Mouse (Mus musculus) ES-Bruce4 (cell line): ENCODE results near the gene Arih2. TPM values are rescaled to one million over a fixed set of nuclear protein-coding genes. Genes with fewer than 3 reads are reported as not detected.
A peak's percentile ranks its signal among the peaks of the same experiment; 100 is the strongest.
"Not testable (repeated sequence)": the region's sequence is repeated elsewhere in the genome, so short reads cannot be mapped to it uniquely, and the experiment has no call there.

Experiments
- H3K27ac ChIP-seq: 2 replicates; pipeline ENCODE4 v1.5.1; 2012; ENCODE audit warnings: low read length, inconsistent platforms; ENCODE audit not compliant: insufficient read depth
- H3K27me3 ChIP-seq: 2 replicates; pipeline ENCODE4 v1.6.1; 2012; ENCODE audit warnings: mild to moderate bottlenecking, low read length, inconsistent platforms; ENCODE audit not compliant: control insufficient read depth, poor library complexity, insufficient read depth, severe bottlenecking
- H3K36me3 ChIP-seq: 2 replicates; pipeline ENCODE4 v1.6.1; 2012; ENCODE audit warnings: inconsistent platforms, mild to moderate bottlenecking, low read length, moderate library complexity; ENCODE audit not compliant: control insufficient read depth, poor library complexity, insufficient read depth, severe bottlenecking
- H3K4me1 ChIP-seq: one replicate; pipeline ENCODE4 v1.8.1; 2011; ENCODE audit warnings: low read length; ENCODE audit not compliant: control insufficient read depth, insufficient read depth
- H3K4me3 ChIP-seq: 2 replicates; pipeline ENCODE4 v1.5.1; 2011; ENCODE audit warnings: low read depth, mild to moderate bottlenecking, low read length
- H3K9ac ChIP-seq: 2 replicates; pipeline ENCODE4 v1.6.1; 2012; ENCODE audit warnings: low read depth, mild to moderate bottlenecking, inconsistent platforms; ENCODE audit not compliant: poor library complexity, severe bottlenecking
- H3K9me3 ChIP-seq: replicated peaks from 2 replicates; pipeline ENCODE4 v1.6.1; 2012; ENCODE audit warnings: mild to moderate bottlenecking, low read length, inconsistent platforms; ENCODE audit not compliant: control insufficient read depth, poor library complexity, insufficient read depth, severe bottlenecking
- CTCF ChIP-seq: IDR thresholded peaks from one replicate; pipeline ENCODE4 v1.8.1; 2011; ENCODE audit warnings: low read depth, low read length
- EP300 ChIP-seq: IDR thresholded peaks from 2 replicates; pipeline ENCODE4 v1.6.1; 2011; ENCODE audit warnings: low read depth, low read length; ENCODE audit not compliant: insufficient read depth
- POLR2A ChIP-seq: IDR thresholded peaks from one replicate; pipeline ENCODE4 v1.8.1; 2011; ENCODE audit warnings: low read length; ENCODE audit not compliant: insufficient read depth
- polyA plus RNA-seq: library from polyadenylated mRNA; stranded (reverse); fragments of >200 nt; gene quantifications from 2 replicates; pipeline ENCODE4 v1.2.4, GENCODE M21; 2011; ENCODE audit warnings: low read depth; ENCODE audit not compliant: missing spikeins, insufficient read depth, insufficient read length

The Arih2 gene
- polyA plus RNA-seq, 1 experiment: 131 TPM

- peak within 1 kb of the TSS; percentile 76 for H3K27ac ChIP-seq
- TF ChIP-seq POLR2A (peak; percentile 16), EP300 (no peak)
- peak within 1 kb of the TSS; percentile 54 for H3K9ac ChIP-seq
- no peaks in the 10 kb centered on the region for H3K36me3 ChIP-seq
- peak within 1 kb of the TSS; percentile 91 for H3K4me3 ChIP-seq
- peaks cover 1% of the 10 kb centered on the region for H3K4me1 ChIP-seq
- no peaks in the 10 kb centered on the region for H3K27me3 ChIP-seq
- H3K9me3 ChIP-seq: no peaks in the 10 kb centered on the region
Observed at GRCm38 (mm10) chr9:108661677-108662612, 12.8 kb upstream of the Arih2 start, which contains the start of gene Slc25a20. Gene Slc25a20, plus strand, starts transcription at chr9:108662088.

- not testable (repeated sequence) for H3K4me1 ChIP-seq, H3K27me3 ChIP-seq, H3K4me3 ChIP-seq, H3K36me3 ChIP-seq, H3K9me3 ChIP-seq
- H3K9ac ChIP-seq: peak overlapping the region; percentile 77
- peak overlapping the region; percentile 97 for H3K27ac ChIP-seq
Observed at GRCm38 (mm10) chr9:108655865-108656264, 6.7 kb upstream of the Arih2 start.

DNA sequence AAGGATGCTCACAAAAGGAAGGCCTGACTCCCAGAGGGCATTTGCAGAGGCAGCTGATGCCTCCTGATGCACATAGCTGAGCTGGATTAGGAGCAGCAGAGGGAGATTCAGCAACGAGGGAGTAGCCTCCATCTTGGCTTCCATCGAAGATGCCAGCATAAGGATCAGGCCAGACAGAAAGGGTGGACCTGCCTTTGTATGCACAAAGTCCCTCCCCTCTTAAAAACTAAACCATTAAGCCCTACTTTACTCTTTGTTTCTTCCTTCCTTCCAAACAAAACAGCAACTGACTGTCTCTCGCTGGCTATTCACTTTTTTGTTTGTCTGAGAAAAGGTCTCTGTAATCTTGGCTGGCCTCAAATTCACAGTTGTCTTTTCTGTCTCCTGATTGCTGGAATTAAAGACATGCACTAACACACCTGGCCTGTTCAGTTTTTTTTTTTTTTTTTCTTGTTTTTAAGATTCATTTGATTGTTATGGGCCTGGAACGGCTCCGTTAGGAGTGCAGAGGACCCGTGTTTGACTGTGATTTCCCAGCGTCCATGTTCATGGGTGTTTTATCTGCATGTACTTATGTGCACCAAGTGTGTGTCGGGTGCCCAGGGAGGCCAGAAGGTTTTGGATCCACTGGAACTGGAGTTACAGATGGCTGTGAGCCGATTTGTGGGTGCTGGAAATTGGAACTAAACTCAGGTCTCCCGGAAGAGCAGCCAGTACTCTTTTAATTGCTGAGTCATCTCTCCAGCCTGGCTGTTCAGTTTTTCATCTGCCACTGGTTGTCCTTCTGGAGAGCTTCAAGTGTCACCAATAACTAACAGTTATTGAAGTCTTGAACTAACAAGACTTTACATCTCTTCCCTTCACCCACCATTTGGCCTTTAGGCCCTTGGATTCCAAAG lies 5.6 kb upstream of the Arih2 start:
- H3K9ac ChIP-seq: peak overlapping the region; percentile 77

GRCm38 (mm10) chr9:108649561-108650440 lies 615 bp upstream of the Arih2 start:
- no peaks in the 10 kb centered on the region for H3K27me3 ChIP-seq
- H3K27ac ChIP-seq: peak overlapping the region; percentile 64
- H3K9ac ChIP-seq: peak overlapping the region; percentile 95
- peaks cover 9% of the 10 kb centered on the region; the same call in 1 of the 2 replicates for H3K36me3 ChIP-seq
- TF ChIP-seq EP300: no peak
- peak overlapping the region; percentile 94 for H3K4me3 ChIP-seq
- H3K4me1 ChIP-seq: peaks cover 4% of the 10 kb centered on the region
- H3K9me3 ChIP-seq: no peaks in the 10 kb centered on the region

More for the DNA sequence above, 5.6 kb upstream of the Arih2 start:
- no peak for TF ChIP-seq CTCF
- TF ChIP-seq EP300: peak; percentile 80
- H3K9me3 ChIP-seq: no peaks in the 10 kb centered on the region
- no peaks in the 10 kb centered on the region for H3K27me3 ChIP-seq
- H3K27ac ChIP-seq: peak overlapping the region; percentile 97
- H3K36me3 ChIP-seq: no peaks in the 10 kb centered on the region
- peak overlapping the region; percentile 56 for H3K4me3 ChIP-seq
- H3K4me1 ChIP-seq: peaks cover 3% of the 10 kb centered on the region

DNA sequence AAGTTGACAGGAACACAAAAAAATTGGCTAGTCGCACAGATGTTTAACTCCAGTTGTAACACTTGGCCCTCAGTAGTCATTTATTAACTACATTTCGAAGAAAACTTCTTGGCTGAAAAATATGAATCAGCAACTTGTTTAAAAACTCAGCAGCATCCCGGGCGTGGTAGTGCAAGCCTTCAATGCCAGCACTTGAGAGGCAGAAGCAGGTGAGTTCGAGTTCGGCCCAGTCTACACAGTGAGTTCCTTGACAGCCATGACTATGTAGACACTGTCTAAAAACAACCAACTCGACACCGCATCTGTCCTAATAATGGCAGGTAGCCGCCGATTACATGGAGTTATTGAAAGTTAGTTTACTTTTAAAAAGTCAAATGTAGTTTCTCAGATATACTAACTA lies 1.0 kb downstream of the Arih2 start:
- Histone ChIP-seq H3K9ac (peak overlapping the region; percentile 95), H3K4me3 (peak overlapping the region; percentile 94), H3K4me1 (peaks cover 4% of the 10 kb centered on the region), H3K27ac (no peak overlapping the region), H3K9me3 (no peaks in the 10 kb centered on the region), H3K36me3 (peaks cover 17% of the 10 kb centered on the region), H3K27me3 (no peaks in the 10 kb centered on the region)
- TF ChIP-seq POLR2A (no peak), EP300 (no peak), CTCF (no peak)
